Mouse (Mus musculus) ES-E14 (cell line): Measurements from ENCODE around the gene Gm16253.

Experiments
- MAFK ChIP-seq: IDR thresholded peaks from 2 replicates; pipeline ENCODE4 v1.6.1; 2014; ENCODE audit warnings: mild to moderate bottlenecking, low read depth, low read length, inconsistent platforms; ENCODE audit not compliant: insufficient read depth
- ZNF384 ChIP-seq: IDR thresholded peaks from 2 replicates; pipeline ENCODE4 v1.6.1; 2012; ENCODE audit warnings: low read depth, low read length, inconsistent platforms

- TF ChIP-seq ZNF384 (no peak), MAFK (no peak)
Observed at GRCm38 (mm10) chr3:96606618-96607017, 29.8 kb downstream of the Gm16253 start.
